Mouse (Mus musculus): ENCODE data around the gene Cxcr6.

Cxcr6 gene

GRCm38 (mm10) chr9:123826631-123827030, 20.4 kb downstream of the Cxcr6 start:
- no peak for DNase-seq (ENCODE audit: low read depth)

GRCm38 (mm10) chr9:123828916-123829315, 22.6 kb downstream of the Cxcr6 start:
- no peak for DNase-seq (ENCODE audit: low read depth)

GRCm38 (mm10) chr9:123835851-123836250, 29.6 kb downstream of the Cxcr6 start:
- DNase-seq (ENCODE audit: low read depth): no peak

- DNase-seq (ENCODE audit: low read depth): no peak
These were observed 34.0 kb downstream of the Cxcr6 start for GRCm38 (mm10) chr9:123840243-123840642.

- no peak for DNase-seq (ENCODE audit: low read depth)
These were observed 38.2 kb downstream of the Cxcr6 start for GRCm38 (mm10) chr9:123844468-123844867.

- DNase-seq (ENCODE audit: low read depth): peak; percentile 34
These were observed 38.8 kb downstream of the Cxcr6 start for GRCm38 (mm10) chr9:123845120-123845519.

- DNase-seq (ENCODE audit: low read depth): peak; percentile 42
These were observed 40.2 kb downstream of the Cxcr6 start for GRCm38 (mm10) chr9:123846490-123846889.

- no peak for DNase-seq (ENCODE audit: low read depth)
These were observed 43.9 kb downstream of the Cxcr6 start for GRCm38 (mm10) chr9:123849976-123850695.

GRCm38 (mm10) chr9:123850705-123851061, 44.4 kb downstream of the Cxcr6 start:
- DNase-seq (ENCODE audit: low read depth): no peak

GRCm38 (mm10) chr9:123851062-123851712, 44.9 kb downstream of the Cxcr6 start:
- DNase-seq (ENCODE audit: low read depth): peak; percentile 55

- DNase-seq (ENCODE audit: low read depth): peak; percentile 93
These were observed 45.6 kb downstream of the Cxcr6 start, which contains the start of gene Fyco1 for GRCm38 (mm10) chr9:123851713-123852448. Gene Fyco1 (minus strand): TSS chr9:123851899.

- no peak for DNase-seq (ENCODE audit: low read depth)
These were observed 46.4 kb downstream of the Cxcr6 start for GRCm38 (mm10) chr9:123852449-123853390.

- DNase-seq (ENCODE audit: low read depth): no peak
These were observed 50.6 kb downstream of the Cxcr6 start for GRCm38 (mm10) chr9:123856836-123857235.

Measured in c-Kit-positive CD71-positive TER-119-negative erythroid progenitor cells, embryonic 14.5 days (primary cell).